ENCODE assay signal across 16 mouse cellular contexts in genomic region chrX:140214198-140214849, GRCm38 (mm10).
A peak's percentile ranks its signal among the peaks of the same experiment; 100 is the strongest.
DNase-seq lines count a peak whose midpoint lies in the region; ATAC-seq and TF ChIP-seq lines count a peak whose summit lies in the region.
"Had no signal": no experiment of that assay in that cellular context is flagged by ENCODE, and none has a peak within 500 bp of the region (broad histone marks: within the 10 kb centered on the region; RNA-seq: fewer than 3 reads in every experiment).

No protein-coding gene starts in this region.

- intact Hi-C loops in left cerebral cortex, postnatal 14 days (cut with DNase I) = no loop called here

- peak; percentile 32 for DNase-seq in hindbrain, postnatal 0 days (ENCODE audit: low spot score)
- peak; percentile 20 for DNase-seq in brain, embryonic 18.5 days (ENCODE audit: low read depth, low spot score)
- DNase-seq in cerebellum, adult 18-20 months = peak; percentile 23 to 34
- DNase-seq in left cerebral cortex, postnatal 14 days (ENCODE audit: low spot score in 2 of 2) = peak; percentile 3 to 15
- DNase-seq in lung, postnatal 0 days (ENCODE audit: low spot score) = no peak
- DNase-seq: adrenal gland, postnatal 25 days; heart, adult 2 months; heart, postnatal 10 days; kidney, postnatal 10 days; lung, postnatal 36 days had no signal

- H3K27ac ChIP-seq in hindbrain, postnatal 0 days = no peak overlapping the region
- H3K27ac ChIP-seq in hindbrain, embryonic 12.5 days = no peak overlapping the region
- H3K27ac ChIP-seq in kidney, embryonic 15.5 days = no peak overlapping the region
- no peak overlapping the region for H3K27ac ChIP-seq in lung, postnatal 0 days (ENCODE audit: low read length)
- H3K27ac ChIP-seq: embryonic facial prominence, embryonic 13.5 days; heart, adult 2 months; liver, embryonic 14.5 days; midbrain, embryonic 12.5 days had no signal

- H3K27me3 ChIP-seq in hindbrain, postnatal 0 days (ENCODE audit: insufficient read depth, low read length) = 0 out of 2 replicates have a peak, but pooled peaks cover 4% of the 10 kb centered on the region
- H3K27me3 ChIP-seq in hindbrain, embryonic 12.5 days = peaks cover 17% of the 10 kb centered on the region
- peaks cover 58% of the 10 kb centered on the region for H3K27me3 ChIP-seq in kidney, embryonic 15.5 days
- H3K27me3 ChIP-seq in lung, postnatal 0 days (replicated peaks; ENCODE audit: insufficient read depth, low read length) = peaks cover 4% of the 10 kb centered on the region; the same call in 1 of the 2 replicates

- H3K4me1 ChIP-seq in hindbrain, postnatal 0 days (ENCODE audit: insufficient read depth, low read length) = no peaks in the 10 kb centered on the region
- H3K4me1 ChIP-seq in hindbrain, embryonic 12.5 days = no peaks in the 10 kb centered on the region
- H3K4me1 ChIP-seq in kidney, embryonic 15.5 days = no peaks in the 10 kb centered on the region
- no peaks in the 10 kb centered on the region for H3K4me1 ChIP-seq in lung, postnatal 0 days (ENCODE audit: insufficient read depth, low read depth, low read length)
- H3K4me1 ChIP-seq: embryonic facial prominence, embryonic 13.5 days; midbrain, embryonic 12.5 days had no signal

- TF ChIP-seq CTCF in hindbrain, postnatal 0 days (IDR thresholded peaks at IDR 0.05; ENCODE audit: low read depth) = no peak
- TF ChIP-seq CTCF in lung, postnatal 0 days (IDR thresholded peaks at IDR 0.05) = no peak

- no peak overlapping the region for H3K4me2 ChIP-seq in hindbrain, postnatal 0 days (ENCODE audit: low read depth, low read length)
- no peak overlapping the region for H3K4me2 ChIP-seq in hindbrain, embryonic 12.5 days (replicated peaks)
- no peak overlapping the region for H3K4me2 ChIP-seq in kidney, embryonic 15.5 days
- H3K4me2 ChIP-seq in lung, postnatal 0 days (replicated peaks; ENCODE audit: low read depth, low read length) = no peak overlapping the region
- H3K4me2 ChIP-seq: embryonic facial prominence, embryonic 13.5 days; midbrain, embryonic 12.5 days had no signal

- H3K9me3 ChIP-seq in hindbrain, postnatal 0 days (ENCODE audit: low read length) = no peaks in the 10 kb centered on the region
- H3K9me3 ChIP-seq in hindbrain, embryonic 12.5 days (replicated peaks) = no peaks in the 10 kb centered on the region
- no peaks in the 10 kb centered on the region for H3K9me3 ChIP-seq in kidney, embryonic 15.5 days (replicated peaks)
- H3K9me3 ChIP-seq in lung, postnatal 0 days (ENCODE audit: low read length) = no peaks in the 10 kb centered on the region
- H3K9me3 ChIP-seq: embryonic facial prominence, embryonic 13.5 days; midbrain, embryonic 12.5 days had no signal

- no peak for TF ChIP-seq EP300 in lung, postnatal 0 days (IDR thresholded peaks at IDR 0.05)

- no peaks in the 10 kb centered on the region for H3K36me3 ChIP-seq in hindbrain, postnatal 0 days (ENCODE audit: insufficient read depth, low read length)
- no peaks in the 10 kb centered on the region for H3K36me3 ChIP-seq in hindbrain, embryonic 12.5 days
- no peaks in the 10 kb centered on the region for H3K36me3 ChIP-seq in kidney, embryonic 15.5 days
- no peaks in the 10 kb centered on the region for H3K36me3 ChIP-seq in lung, postnatal 0 days (ENCODE audit: insufficient read depth, low read length)
- H3K36me3 ChIP-seq: embryonic facial prominence, embryonic 13.5 days; midbrain, embryonic 12.5 days had no signal

- H3K9ac ChIP-seq in hindbrain, postnatal 0 days (replicated peaks; ENCODE audit: low read length) = no peak overlapping the region
- H3K9ac ChIP-seq in hindbrain, embryonic 12.5 days = no peak overlapping the region
- H3K9ac ChIP-seq in kidney, embryonic 15.5 days = no peak overlapping the region
- H3K9ac ChIP-seq in lung, postnatal 0 days (replicated peaks; ENCODE audit: low read depth) = no peak overlapping the region
- H3K9ac ChIP-seq: embryonic facial prominence, embryonic 13.5 days; liver, embryonic 14.5 days; midbrain, embryonic 12.5 days had no signal

- H3K4me3 ChIP-seq in hindbrain, postnatal 0 days (ENCODE audit: low read length) = no peak overlapping the region
- H3K4me3 ChIP-seq in hindbrain, embryonic 12.5 days = no peak overlapping the region
- no peak overlapping the region for H3K4me3 ChIP-seq in kidney, embryonic 15.5 days (replicated peaks)
- no peak overlapping the region for H3K4me3 ChIP-seq in lung, postnatal 0 days (ENCODE audit: low read depth, low read length)
- H3K4me3 ChIP-seq: embryonic facial prominence, embryonic 13.5 days; heart, adult 2 months; midbrain, embryonic 12.5 days had no signal

- ATAC-seq in hindbrain, postnatal 0 days = no peak
- ATAC-seq in hindbrain, embryonic 12.5 days (ENCODE audit: low FRiP score) = no peak
- ATAC-seq in kidney, embryonic 15.5 days (replicated peaks; ENCODE audit: low FRiP score) = no peak
- ATAC-seq in lung, postnatal 0 days = no peak
- ATAC-seq: CD4-positive, CD25-positive, alpha-beta regulatory T cell, adult 4 months had no signal

- WGBS in hindbrain, postnatal 0 days = 41% methylated on average over 4 of the region's 4 CpGs
- 52% methylated on average over 4 of the region's 4 CpGs for WGBS in hindbrain, embryonic 12.5 days
- 60% methylated on average over 4 of the region's 4 CpGs for WGBS in kidney, embryonic 15.5 days
- 40% methylated on average over 4 of the region's 4 CpGs for WGBS in lung, postnatal 0 days
